Mouse (Mus musculus): Measurements from ENCODE around the gene Calhm4.

GRCm38 (mm10) chr10:34089517-34089916, 45.4 kb upstream of the Calhm4 start:
- TF ChIP-seq CTCF (conservative IDR thresholded peaks at IDR 0.05; ENCODE audit: insufficient read depth, insufficient read length, low read depth, low read length): no peak
- no peak for TF ChIP-seq POLR2A (IDR thresholded peaks at IDR 0.05; ENCODE audit: low read depth, low read length)
